18 mouse cellular contexts compared by ENCODE assay signal in genomic region chr1:125503878-125504277, GRCm38 (mm10).
"Had no signal": no experiment of that assay in that cellular context is flagged by ENCODE, and none has a peak within 500 bp of the region (broad histone marks: within the 10 kb centered on the region; RNA-seq: fewer than 3 reads in every experiment).

No protein-coding gene starts in this region.

- DNase-seq: lung, adult 18-20 months; lung, embryonic 14.5 days; lung, postnatal 10 days; lung, postnatal 4 days; midbrain, embryonic 14.5 days; retina, postnatal 1 day; right cerebral cortex, adult 18-20 months; right cerebral cortex, postnatal 14 days; thymus, adult 2 months; thymus, postnatal 25 days; thymus, postnatal 4 days had no signal

- H3K27me3 ChIP-seq: midbrain, embryonic 12.5 days; neural tube, embryonic 12.5 days; stomach, embryonic 15.5 days had no signal

- H3K27ac ChIP-seq: midbrain, embryonic 10.5 days; midbrain, embryonic 12.5 days; neural tube, embryonic 12.5 days; stomach, embryonic 15.5 days; stomach, postnatal 0 days had no signal

- ATAC-seq: midbrain, embryonic 16.5 days had no signal

- H3K4me2 ChIP-seq: lung, embryonic 14.5 days; midbrain, embryonic 12.5 days; neural tube, embryonic 12.5 days; stomach, embryonic 15.5 days had no signal

- H3K4me1 ChIP-seq: midbrain, embryonic 10.5 days; midbrain, embryonic 12.5 days; neural tube, embryonic 12.5 days had no signal

- H3K9me3 ChIP-seq: midbrain, embryonic 10.5 days; midbrain, embryonic 12.5 days; neural tube, embryonic 12.5 days; stomach, embryonic 15.5 days had no signal

- H3K4me3 ChIP-seq: midbrain, embryonic 10.5 days; midbrain, embryonic 12.5 days; myocyte; neural tube, embryonic 12.5 days; stomach, embryonic 15.5 days had no signal

- H3K9ac ChIP-seq: lung, embryonic 14.5 days; midbrain, embryonic 12.5 days; neural tube, embryonic 12.5 days; stomach, embryonic 15.5 days had no signal

- H3K36me3 ChIP-seq: midbrain, embryonic 10.5 days; midbrain, embryonic 12.5 days; neural tube, embryonic 12.5 days; stomach, embryonic 15.5 days had no signal
